Mouse (Mus musculus) G1E (cell line): ENCODE results near the gene Gm13288.
"Not testable (repeated sequence)": the region's sequence is repeated elsewhere in the genome, so short reads cannot be mapped to it uniquely, and the experiment has no call there.

Source experiments
- CTCF ChIP-seq: IDR thresholded peaks from 2 replicates; pipeline ENCODE4 v1.5.1; 2012; ENCODE audit warnings: low read depth, low read length, inconsistent platforms, mixed read lengths
- GATA1 ChIP-seq: IDR thresholded peaks from 2 replicates; pipeline ENCODE4 v1.6.1; 2012; ENCODE audit warnings: borderline replicate concordance, low read length, inconsistent platforms, mixed read lengths
- GATA2 ChIP-seq: IDR thresholded peaks from 2 replicates; pipeline ENCODE4 v1.6.1; 2012; ENCODE audit warnings: low read depth, low read length, inconsistent platforms, borderline replicate concordance
- POLR2AphosphoS5 ChIP-seq: IDR thresholded peaks from 2 replicates; pipeline ENCODE4 v1.6.1; 2012; ENCODE audit warnings: low read depth, low read length, inconsistent platforms; ENCODE audit not compliant: insufficient replicate concordance
- TAL1 ChIP-seq: conservative IDR thresholded peaks from 2 replicates; pipeline ENCODE4 v1.6.1; 2012; ENCODE audit warnings: low read depth, low read length, inconsistent platforms, mixed read lengths

DNA sequence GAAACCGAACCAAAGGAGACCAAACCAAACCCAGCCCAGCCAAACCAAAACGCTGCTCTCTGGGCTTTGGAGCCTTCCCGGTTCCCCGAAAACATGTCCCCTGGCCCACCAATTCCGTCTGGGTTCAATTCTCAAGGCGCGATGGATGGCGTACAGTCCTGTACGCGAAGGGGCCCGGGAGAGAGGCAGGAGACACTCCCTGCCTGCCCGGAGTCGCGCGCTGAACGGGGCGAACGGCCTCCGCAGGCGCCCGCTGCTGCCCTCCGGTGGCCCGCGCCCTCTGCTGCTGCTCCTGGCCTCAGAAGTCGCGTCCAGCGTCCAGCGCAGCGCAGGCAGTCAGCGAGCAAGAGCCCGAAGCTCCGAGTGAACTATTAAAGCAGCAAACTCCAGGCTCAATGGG lies 31.8 kb upstream of the Gm13288 start, which contains the start of gene Gm13290:
- TF ChIP-seq CTCF, POLR2AphosphoS5, GATA1, TAL1, GATA2: not testable (repeated sequence)
